Mouse (Mus musculus) c-Kit-positive CD71-positive TER-119-negative erythroid progenitor cells, embryonic 14.5 days (primary cell): Measurements from ENCODE around the gene Nbdy.

Source experiments
- DNase-seq: peaks from one replicate; pipeline ENCODE4 v3.0.0-alpha.2; 2013; ENCODE audit warnings: low read depth

The Nbdy gene

GRCm38 (mm10) chrX:153723110-153723916 is at the start of gene Nbdy:
Gene Nbdy (plus strand): TSS chrX:153723590.
- peak; percentile 23 for DNase-seq

GRCm38 (mm10) chrX:153695782-153696395 is 27.5 kb upstream of the Nbdy start, which contains the start of gene Kctd12b:
Gene Kctd12b (minus strand): TSS chrX:153696391.
- DNase-seq = no peak

GRCm38 (mm10) chrX:153700463-153700862 is 22.9 kb upstream of the Nbdy start:
- no peak for DNase-seq

- DNase-seq = no peak
Measured at GRCm38 (mm10) chrX:153707735-153708134, 15.7 kb upstream of the Nbdy start.

DNA sequence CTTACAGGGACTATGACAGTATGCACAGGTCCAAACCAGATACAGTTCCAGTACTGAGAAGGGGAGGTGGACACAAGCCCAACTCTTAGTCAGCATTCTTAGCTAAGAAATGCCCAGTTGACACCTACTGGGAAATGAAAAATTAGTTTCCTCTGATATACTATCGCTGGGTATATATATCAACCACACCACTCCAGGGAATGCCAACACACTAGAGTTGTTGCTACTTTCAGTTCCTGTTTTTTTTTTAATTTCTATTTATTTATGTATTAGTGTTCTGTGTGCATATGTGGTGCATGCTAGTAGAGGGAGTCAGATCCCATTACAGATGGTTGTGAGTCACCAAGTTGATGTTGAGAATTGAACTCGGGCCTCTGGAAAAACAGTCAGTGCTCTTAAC is 6.7 kb upstream of the Nbdy start:
- no peak for DNase-seq

DNA sequence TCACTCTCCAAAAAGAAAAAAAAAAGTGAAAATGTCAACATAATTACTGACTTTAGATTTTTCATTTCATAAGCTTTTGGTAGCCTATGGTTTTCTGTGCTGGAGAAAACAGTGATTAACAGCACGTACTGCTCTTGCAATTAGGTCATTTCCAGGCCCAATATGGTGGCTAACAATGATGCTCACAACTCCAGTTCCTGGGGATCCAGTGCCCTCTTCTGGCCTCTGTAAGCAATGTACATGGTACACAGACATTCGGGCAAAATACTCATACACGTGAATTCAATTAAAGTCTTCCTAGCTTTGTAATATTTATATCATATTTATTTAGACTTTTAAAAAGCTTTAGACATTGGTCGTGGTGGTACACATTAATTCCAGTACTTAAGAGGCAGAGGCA is 3.8 kb upstream of the Nbdy start:
- no peak for DNase-seq

DNA sequence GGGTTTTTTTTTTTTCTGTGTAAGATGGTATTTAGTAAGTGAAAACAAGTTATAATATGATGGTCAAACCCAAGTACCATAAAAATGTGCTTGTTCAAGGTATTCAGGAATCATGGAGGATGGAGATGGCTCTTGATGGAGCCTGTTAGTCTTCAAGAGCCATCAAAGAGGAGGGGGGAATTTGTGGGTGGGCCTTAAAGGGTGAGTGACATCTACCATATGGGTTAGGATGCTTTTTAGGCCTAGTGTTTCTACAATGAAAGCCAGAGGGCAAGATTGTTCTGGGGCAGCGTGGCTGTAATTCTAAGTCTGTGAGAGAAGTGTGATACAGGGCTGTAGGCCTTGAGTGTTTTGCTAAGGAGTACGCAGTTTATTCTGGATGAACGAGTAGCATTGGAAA is 1.0 kb downstream of the Nbdy start:
- DNase-seq = no peak

DNA sequence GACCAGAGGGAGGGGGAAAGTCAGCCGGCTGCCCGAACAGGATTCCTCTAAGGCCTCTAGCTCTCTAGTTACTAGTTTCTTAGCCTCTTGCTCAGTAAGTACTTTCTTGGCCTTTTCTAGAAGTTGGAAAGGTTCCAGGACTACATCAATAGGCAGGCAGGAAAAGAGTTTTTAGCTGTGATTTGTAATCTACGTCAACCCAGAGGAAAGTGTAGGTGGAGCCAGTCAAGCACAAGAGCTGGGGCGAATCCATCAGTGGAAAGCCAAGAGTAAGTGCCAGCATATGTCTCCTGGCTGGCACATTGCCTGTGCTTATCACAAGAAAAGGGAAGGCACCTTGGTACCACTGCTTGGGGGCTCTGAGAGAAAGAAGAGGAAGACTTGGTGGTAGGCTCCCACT is 12.3 kb downstream of the Nbdy start:
- DNase-seq = no peak

DNA sequence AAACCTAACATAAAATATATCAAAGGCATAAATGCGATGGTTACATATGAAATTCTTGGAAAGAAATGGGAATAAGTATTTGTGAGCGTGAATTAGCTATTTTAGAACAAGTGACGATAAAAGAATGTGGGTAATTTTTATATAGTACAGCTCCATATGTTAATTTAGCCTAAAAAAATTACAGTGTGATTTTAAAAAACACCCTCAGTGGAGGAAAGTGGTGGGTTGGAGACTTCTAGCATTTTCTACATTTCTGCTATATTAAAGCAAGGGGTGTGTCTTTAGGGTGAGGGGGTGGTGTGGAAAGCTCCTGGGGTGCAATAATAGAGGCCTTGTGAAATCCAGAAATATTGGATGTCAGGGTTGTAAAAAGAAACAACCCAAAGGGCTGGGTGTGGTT is 19.1 kb downstream of the Nbdy start:
- DNase-seq = no peak

DNA sequence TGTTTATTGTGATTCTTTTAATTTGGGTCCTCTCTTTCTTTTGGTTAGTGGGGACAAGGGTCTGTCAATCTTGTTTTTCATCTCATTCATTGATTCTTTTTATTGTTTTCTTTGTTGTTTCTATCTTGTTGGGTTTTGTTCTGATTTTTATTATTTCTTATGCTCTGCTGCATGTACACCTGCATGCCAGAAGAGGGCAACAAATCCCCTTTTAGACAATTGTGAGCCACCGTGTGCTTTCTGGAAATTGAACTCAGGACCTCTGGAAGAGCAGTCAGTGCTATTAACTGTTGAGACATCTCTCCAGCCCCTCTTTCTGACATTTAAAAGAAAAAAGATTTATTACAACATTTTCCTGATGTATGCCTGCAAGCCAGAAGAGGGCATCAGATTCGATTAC is 25.8 kb downstream of the Nbdy start:
- DNase-seq = no peak
